Mouse (Mus musculus) kidney, embryonic 14.5 days (tissue): ENCODE measurements around the gene Pnp2. TPM values are rescaled to one million over a fixed set of nuclear protein-coding genes. Genes with fewer than 3 reads are reported as not detected.

Experiments used
- polyA plus RNA-seq: library from polyadenylated mRNA; unstranded; fragments of >200 nt; fragmentation: Nextera tagmentation; extraction: Ambion mirVana; gene quantifications from 2 replicates; pipeline ENCODE4 v1.2.1, GENCODE M21; 2014

Gene Pnp2
- polyA plus RNA-seq, 1 experiment from 2014 or later = 1.2 TPM

Other genes starting within 250 kb of the Pnp2 start
- gene Olfr748, start 248.6 kb upstream of the Pnp2 start, polyA plus RNA-seq = not detected in 2 replicates
- gene Olfr749, start 210.9 kb upstream of the Pnp2 start, polyA plus RNA-seq = not detected in 2 replicates
- gene Ttc5, start 170.5 kb upstream of the Pnp2 start, polyA plus RNA-seq = 83.3 and 86.6 TPM in 2 replicates
- not detected in 2 replicates for gene Ccnb1ip1, start 148.3 kb upstream of the Pnp2 start, polyA plus RNA-seq
- gene Parp2, start 148.2 kb upstream of the Pnp2 start, polyA plus RNA-seq = 75.8 and 75.9 TPM in 2 replicates
- gene Tep1, start 85.4 kb upstream of the Pnp2 start, polyA plus RNA-seq = 10.3 and 10.6 TPM in 2 replicates
- gene Klhl33, start 58.5 kb upstream of the Pnp2 start, polyA plus RNA-seq = 0.11 and 0.20 TPM in 2 replicates
- 168 and 198 TPM in 2 replicates for gene Osgep, start 31.1 kb upstream of the Pnp2 start, polyA plus RNA-seq
- gene Apex1, start 31.0 kb upstream of the Pnp2 start, polyA plus RNA-seq = 354 and 419 TPM in 2 replicates
- 40.1 and 63.0 TPM in 2 replicates for gene Pip4p1, start 25.1 kb upstream of the Pnp2 start, polyA plus RNA-seq
- 80.6 and 83.0 TPM in 2 replicates for gene Pnp, start 24.9 kb upstream of the Pnp2 start, polyA plus RNA-seq
- gene Gm49342, start 11.5 kb upstream of the Pnp2 start, polyA plus RNA-seq = not detected in 2 replicates
- gene Rnase10, start 51.8 kb downstream of the Pnp2 start, polyA plus RNA-seq = not detected in 2 replicates
- 0.35 TPM in 1 of 2 replicates, not detected in the other for gene Rnase9, start 85.9 kb downstream of the Pnp2 start, polyA plus RNA-seq
- 1.1 TPM in 1 of 2 replicates, not detected in the other for gene Rnase11, start 94.2 kb downstream of the Pnp2 start, polyA plus RNA-seq
- 16.5 and 18.5 TPM in 2 replicates for gene Rnase12, start 101.7 kb downstream of the Pnp2 start, polyA plus RNA-seq
- gene Olfr750, start 118.4 kb downstream of the Pnp2 start, polyA plus RNA-seq = not detected in 2 replicates
- gene Rnase4, start 135.1 kb downstream of the Pnp2 start, polyA plus RNA-seq = 38.9 and 41.8 TPM in 2 replicates
- gene Ang, start 135.2 kb downstream of the Pnp2 start, polyA plus RNA-seq = 6.3 and 9.5 TPM in 2 replicates
- gene Eddm3b, start 158.4 kb downstream of the Pnp2 start, polyA plus RNA-seq = 2.1 and 2.5 TPM in 2 replicates
- gene Rnase6, start 167.9 kb downstream of the Pnp2 start, polyA plus RNA-seq = 0.38 and 0.49 TPM in 2 replicates
- 0.53 and 0.65 TPM in 2 replicates for gene Rnase1, start 190.8 kb downstream of the Pnp2 start, polyA plus RNA-seq
- gene Rnase2b, start 206.3 kb downstream of the Pnp2 start, polyA plus RNA-seq = not detected in 2 replicates
- not detected in 2 replicates for gene Ang2, start 243.2 kb downstream of the Pnp2 start, polyA plus RNA-seq
- not detected in 2 replicates for gene Ear14, start 247.4 kb downstream of the Pnp2 start, polyA plus RNA-seq